Mouse (Mus musculus) liver, adult 2 months (tissue): ENCODE data around the gene Col23a1.

Experiments
- CTCF ChIP-seq: fragments of 200-500 bp; IDR thresholded peaks from 2 replicates; pipeline ENCODE4 v1.5.1; 2011; ENCODE audit warnings: low read depth, low read length, control low read depth
- POLR2A ChIP-seq: fragments of 200-500 bp; IDR thresholded peaks from 2 replicates; pipeline ENCODE4 v1.6.1; 2011; ENCODE audit warnings: low read length, control low read depth; ENCODE audit not compliant: insufficient read depth; ENCODE audit errors: extremely low read depth

DNA sequence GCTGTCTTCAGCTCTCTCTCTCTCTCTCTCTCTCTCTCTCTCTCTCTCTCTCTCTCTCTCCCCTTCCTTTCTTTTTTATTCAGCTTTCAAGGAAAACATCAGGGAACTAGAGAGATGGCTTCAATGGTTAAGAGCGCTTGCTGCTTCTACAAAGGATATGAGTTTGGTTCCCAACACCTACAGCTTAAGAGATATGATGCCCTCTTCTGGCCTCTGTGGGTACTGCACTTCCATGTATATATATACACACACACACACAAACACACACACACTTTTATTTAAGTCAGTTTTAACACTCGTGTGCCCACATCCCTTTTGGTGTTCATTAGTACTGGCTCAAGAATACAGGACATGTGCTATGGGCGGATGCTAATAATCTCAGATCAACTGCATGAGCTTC is 228.4 kb downstream of the Col23a1 start:
- TF ChIP-seq POLR2A = no peak
- TF ChIP-seq CTCF = no peak
